Mouse (Mus musculus) MEL (cell line): ENCODE results near the gene Gm11992. TPM values are rescaled to one million over a fixed set of nuclear protein-coding genes. Genes with fewer than 3 reads are reported as not detected.

ENCODE experiments used
- DNase-seq: peaks from one replicate; pipeline ENCODE4 v3.0.0; 2011; ENCODE audit warnings: low read depth, low spot score
- H3K27ac ChIP-seq: 2 replicates; pipeline ENCODE4 v1.5.1; 2012; ENCODE audit warnings: low read depth, mild to moderate bottlenecking, control low read depth, low read length, moderate library complexity; ENCODE audit not compliant: control insufficient read depth
- H3K27me3 ChIP-seq, 2 experiments: fragments of 150-350 bp in 1 of 2; sonication (generic) in 1 of 2; 2 replicates each; pipeline ENCODE4 v1.6.1; 2012; ENCODE audit warnings: low read length in 2 of 2, mild to moderate bottlenecking in 2 of 2, improper control_type of control experiment in 1 of 2, moderate library complexity in 1 of 2; ENCODE audit not compliant: insufficient read depth in 2 of 2, control insufficient read depth in 1 of 2
- H3K36me3 ChIP-seq, 2 experiments: 2 replicates each; pipeline ENCODE4 v1.6.1; 2012 to 2014; ENCODE audit warnings: low read length in 2 of 2, improper control_type of control experiment in 1 of 2, inconsistent platforms in 1 of 2, mild to moderate bottlenecking in 1 of 2; ENCODE audit not compliant: insufficient read depth in 2 of 2, control insufficient read depth in 1 of 2
- H3K4me1 ChIP-seq, 2 experiments: fragments of 150-350 bp in 1 of 2; sonication (generic) in 1 of 2; 2 replicates each; pipeline ENCODE4 v1.6.1; 2012; ENCODE audit warnings: low read length in 2 of 2, improper control_type of control experiment in 1 of 2, mild to moderate bottlenecking in 1 of 2; ENCODE audit not compliant: insufficient read depth in 2 of 2, control insufficient read depth in 1 of 2
- H3K4me3 ChIP-seq, 2 experiments: fragments of 150-350 bp in 1 of 2; sonication (generic) in 1 of 2; 2 replicates each; pipeline ENCODE4 v1.5.1; 2012; ENCODE audit warnings: low read depth in 2 of 2, low read length in 2 of 2, mild to moderate bottlenecking in 2 of 2, moderate library complexity in 2 of 2, control low read depth in 1 of 2, improper control_type of control experiment in 1 of 2; ENCODE audit not compliant: control insufficient read depth in 1 of 2, insufficient read depth in 1 of 2
- H3K79me2 ChIP-seq: 2 replicates; pipeline ENCODE4 v1.6.1; 2012; ENCODE audit warnings: mild to moderate bottlenecking, low read length, moderate library complexity; ENCODE audit not compliant: control insufficient read depth, poor library complexity, insufficient read depth
- H3K9ac ChIP-seq: 2 replicates; pipeline ENCODE4 v1.6.1; 2012; ENCODE audit warnings: low read depth, mild to moderate bottlenecking, control low read depth, low read length, moderate library complexity; ENCODE audit not compliant: control insufficient read depth, poor library complexity, severe bottlenecking
- H3K9me3 ChIP-seq: fragments of 150-350 bp; sonication (generic); replicated peaks from 2 replicates; pipeline ENCODE4 v1.6.1; 2012; ENCODE audit warnings: mild to moderate bottlenecking, low read length, improper control_type of control experiment, moderate library complexity; ENCODE audit not compliant: insufficient read depth
- CTCF ChIP-seq, 3 experiments: IDR thresholded peaks in 2 of 3; conservative IDR thresholded peaks in 1 of 3; 2 replicates each; pipeline ENCODE4 v1.5.1; 2011 to 2012; ENCODE audit warnings: low read length in 3 of 3, low read depth in 2 of 3, mild to moderate bottlenecking in 2 of 3, improper control_type of control experiment in 1 of 3, inconsistent platforms in 1 of 3, mixed read lengths in 1 of 3, moderate library complexity in 1 of 3; ENCODE audit not compliant: control insufficient read depth in 1 of 3, insufficient read depth in 1 of 3, poor library complexity in 1 of 3, severe bottlenecking in 1 of 3
- ELF1 ChIP-seq: IDR thresholded peaks from 2 replicates; pipeline ENCODE4 v1.6.1; 2014; ENCODE audit warnings: low read depth, mild to moderate bottlenecking, inconsistent platforms, low read length, improper control_type of control experiment, moderate library complexity
- EP300 ChIP-seq, 2 experiments: IDR thresholded peaks; 2 replicates each; pipeline ENCODE4 v1.6.1; 2011; ENCODE audit warnings: improper control_type of control experiment in 2 of 2, low read length in 2 of 2, low read depth in 1 of 2, mild to moderate bottlenecking in 1 of 2
- ETS1 ChIP-seq: IDR thresholded peaks from 2 replicates; pipeline ENCODE4 v1.6.1; 2012; ENCODE audit warnings: low read depth, mild to moderate bottlenecking, inconsistent platforms, low read length, improper control_type of control experiment, moderate library complexity
- GABPA ChIP-seq: IDR thresholded peaks from 2 replicates; pipeline ENCODE4 v1.6.1; 2012; ENCODE audit warnings: low read depth, mild to moderate bottlenecking, inconsistent platforms, low read length, improper control_type of control experiment, moderate library complexity
- GATA1 ChIP-seq: IDR thresholded peaks from 2 replicates; pipeline ENCODE4 v1.6.1; 2011; ENCODE audit warnings: low read depth, low read length, improper control_type of control experiment
- MAFK ChIP-seq: IDR thresholded peaks from 2 replicates; pipeline ENCODE4 v1.6.1; 2011; ENCODE audit warnings: low read depth, mild to moderate bottlenecking, low read length, improper control_type of control experiment, borderline replicate concordance
- MYC ChIP-seq: IDR thresholded peaks from 2 replicates; pipeline ENCODE4 v1.6.1; 2011; ENCODE audit warnings: low read depth, mild to moderate bottlenecking, low read length, improper control_type of control experiment, moderate library complexity
- POLR2AphosphoS5 ChIP-seq: IDR thresholded peaks from 2 replicates; pipeline ENCODE4 v1.6.1; 2012; ENCODE audit warnings: low read depth, borderline replicate concordance, mild to moderate bottlenecking, inconsistent platforms, low read length, moderate library complexity, mixed read lengths
- SMC3 ChIP-seq: IDR thresholded peaks from 2 replicates; pipeline ENCODE4 v1.6.1; 2011; ENCODE audit warnings: low read depth, low read length, improper control_type of control experiment
- TCF12 ChIP-seq: IDR thresholded peaks from 2 replicates; pipeline ENCODE4 v1.6.1; 2014; ENCODE audit warnings: low read depth, mild to moderate bottlenecking, inconsistent platforms, low read length, improper control_type of control experiment, moderate library complexity
- UBTF ChIP-seq: IDR thresholded peaks from 2 replicates; pipeline ENCODE4 v1.6.1; 2012; ENCODE audit warnings: low read depth, mild to moderate bottlenecking, inconsistent platforms, low read length, improper control_type of control experiment, moderate library complexity, borderline replicate concordance; ENCODE audit not compliant: insufficient read depth
- ZKSCAN1 ChIP-seq: IDR thresholded peaks from 2 replicates; pipeline ENCODE4 v1.6.1; 2012; ENCODE audit warnings: low read depth, mild to moderate bottlenecking, inconsistent platforms, low read length, improper control_type of control experiment, moderate library complexity
- ZMIZ1 ChIP-seq: IDR thresholded peaks from 2 replicates; pipeline ENCODE4 v1.6.1; 2012; ENCODE audit warnings: low read depth, mild to moderate bottlenecking, inconsistent platforms, low read length, improper control_type of control experiment, moderate library complexity
- ZNF384 ChIP-seq: IDR thresholded peaks from 2 replicates; pipeline ENCODE4 v1.6.1; 2012; ENCODE audit warnings: low read depth, mild to moderate bottlenecking, inconsistent platforms, low read length, improper control_type of control experiment
- polyA plus RNA-seq, 2 experiments: library from polyadenylated mRNA; stranded (reverse) in 1 of 2; unstranded in 1 of 2; fragments of >175 nt in 1 of 2; fragments of >200 nt in 1 of 2; gene quantifications; 2 replicates each; pipeline versions ENCODE4 v1.2.1 to v1.2.4; 2012; ENCODE audit warnings: low replicate concordance in 2 of 2, low read depth in 1 of 2; ENCODE audit not compliant: insufficient read length in 2 of 2, insufficient read depth in 1 of 2, missing spikeins in 1 of 2
- total RNA-seq: library from RNA; depleted of rRNA; stranded (reverse); fragments of 300-350 nt; gene quantifications from 2 replicates; pipeline ENCODE4 v1.2.3, GENCODE M21; 2012

Gene Gm11992
- total and polyA plus RNA-seq, 3 experiments, result not detected

DNA sequence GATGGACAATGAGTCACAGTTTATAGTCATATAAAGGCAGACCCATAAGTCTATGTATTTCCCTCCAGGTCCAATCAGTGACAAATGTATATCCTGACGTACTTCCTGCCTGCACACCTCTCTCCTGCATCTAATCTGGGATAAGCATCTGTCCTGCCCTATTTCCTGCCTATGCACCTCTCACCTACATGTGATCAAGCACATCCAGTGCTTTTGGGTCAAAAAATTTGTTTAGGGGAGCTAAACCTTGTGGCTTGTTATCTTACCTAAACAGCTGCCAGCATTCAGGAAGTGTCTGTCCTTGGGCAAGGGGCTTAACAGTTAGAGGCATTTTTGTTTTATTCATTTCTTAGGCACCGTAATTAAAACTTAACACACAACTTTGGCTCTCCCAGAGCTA lies 64.8 kb downstream of the Gm11992 start (continued):
- TF ChIP-seq ZKSCAN1 (no peak), CTCF (IDR thresholded peaks at IDR 0.05 in 2 of 3, conservative IDR thresholded peaks at IDR 0.05 in 1 of 3; ENCODE audit: control insufficient read depth in 1 of 3, insufficient read depth in 1 of 3, low read depth in 2 of 3, low read length in 3 of 3, poor library complexity in 1 of 3, severe bottlenecking in 1 of 3) (no peak), ZNF384 (peak; percentile 47; the same call in 1 of the 2 replicates), ZMIZ1 (no peak), POLR2AphosphoS5 (no peak), GABPA (no peak), SMC3 (no peak), MYC (peak; percentile 54; the same call in 1 of the 2 replicates), ELF1 (peak; percentile 52; the same call in 1 of the 2 replicates), ETS1 (peak; percentile 89)

DNA sequence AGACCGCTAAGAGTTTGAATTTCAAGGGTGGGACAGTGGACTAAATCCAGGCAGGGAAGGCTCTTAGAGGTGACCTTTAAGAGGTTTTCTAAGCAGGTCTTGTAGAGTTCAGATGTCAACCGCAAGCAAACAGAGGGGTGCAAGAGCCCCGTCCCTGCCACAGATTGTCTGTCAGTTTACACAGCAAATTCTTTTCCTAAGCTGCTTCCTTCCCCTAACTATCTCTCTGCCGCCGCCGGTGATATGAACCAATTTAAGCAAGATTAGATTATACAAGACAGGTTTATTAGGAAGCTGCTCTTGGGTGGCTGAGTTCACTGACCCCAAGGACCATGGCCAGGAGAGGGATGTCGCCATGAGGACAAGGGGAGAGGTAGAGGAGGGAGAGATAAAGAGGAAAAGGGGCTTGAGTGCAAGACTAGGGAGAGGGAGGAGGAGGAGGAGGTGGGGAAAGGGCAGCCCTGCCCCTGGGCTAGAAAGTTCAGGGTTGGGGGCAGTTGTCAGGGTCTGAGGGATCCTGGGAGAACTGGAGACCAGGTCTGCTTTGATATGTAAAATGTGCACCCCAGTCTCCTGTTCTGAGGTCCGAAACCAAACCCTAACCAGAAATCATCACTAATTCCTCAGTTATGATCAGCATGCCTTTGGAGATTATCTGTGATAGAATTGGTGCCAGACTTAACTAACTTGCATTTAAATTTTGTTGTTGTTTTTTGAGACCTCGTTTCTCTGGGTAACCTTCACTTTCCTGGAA lies 67.2 kb downstream of the Gm11992 start:
- TF ChIP-seq EP300 (IDR thresholded peaks at IDR 0.05; ENCODE audit: low read depth in 1 of 2, low read length in 2 of 2) (peak; percentile 11 to 51; a peak in 1 of 4 replicates), TCF12 (0 out of 2 replicates have a peak, but pooled peaks have one; percentile 14), GATA1 (peak; percentile 51; the same call in 1 of the 2 replicates), ELF1 (no peak)
- H3K27ac ChIP-seq, result no peak overlapping the region
- H3K79me2 ChIP-seq, result no peaks in the 10 kb centered on the region
- peak overlapping the region; percentile 41 to 71 for H3K4me3 ChIP-seq
- no peaks in the 10 kb centered on the region for H3K27me3 ChIP-seq
- H3K36me3 ChIP-seq, result peaks cover 0 to 40% of the 10 kb centered on the region in 2 experiments; a peak in 2 of 4 replicates
- peak; percentile 38 for DNase-seq
- H3K9ac ChIP-seq, result no peak overlapping the region
- H3K9me3 ChIP-seq, result no peaks in the 10 kb centered on the region
- H3K4me1 ChIP-seq, result peaks cover 18 to 39% of the 10 kb centered on the region in 2 experiments

DNA sequence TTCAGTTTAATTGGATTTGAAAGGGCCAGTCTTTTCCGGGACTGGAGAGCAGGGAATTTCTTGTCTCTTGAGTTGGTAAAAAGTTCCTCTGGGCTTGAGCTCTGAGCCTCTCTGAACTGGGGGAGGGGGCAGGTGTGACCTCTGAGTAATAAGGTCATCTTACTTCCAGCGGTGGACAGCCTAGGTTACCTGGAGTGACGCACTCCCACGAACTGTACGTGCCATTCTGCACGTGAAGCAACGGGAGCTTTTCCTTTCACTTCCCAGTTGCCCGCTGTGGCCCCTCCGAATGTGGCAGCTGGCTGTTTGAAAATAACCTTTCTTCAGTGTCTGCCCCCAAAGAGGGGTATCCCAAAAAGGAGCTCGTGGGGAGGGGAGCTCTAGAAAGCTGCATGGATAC lies 67.7 kb downstream of the Gm11992 start:
- DNase-seq, result peak; percentile 20
- Histone ChIP-seq H3K79me2 (no peaks in the 10 kb centered on the region), H3K27ac (no peak overlapping the region), H3K9ac (no peak overlapping the region), H3K9me3 (no peaks in the 10 kb centered on the region), H3K27me3 (no peaks in the 10 kb centered on the region; a peak in 1 of 4 replicates), H3K36me3 (peaks cover 0 to 40% of the 10 kb centered on the region in 2 experiments; a peak in 2 of 4 replicates), H3K4me3 (peak overlapping the region; percentile 41 to 71), H3K4me1 (peaks cover 18 to 39% of the 10 kb centered on the region in 2 experiments)
- TF ChIP-seq GABPA (no peak), ELF1 (no peak), ZMIZ1 (no peak), UBTF (no peak), MAFK (no peak)
